Mouse (Mus musculus): Measurements from ENCODE around the gene Steap1. TPM values are rescaled to one million over a fixed set of nuclear protein-coding genes. Genes with fewer than 3 reads are reported as not detected.

Steap1 gene
- polyA plus RNA-seq, 1 experiment, result not detected

DNA sequence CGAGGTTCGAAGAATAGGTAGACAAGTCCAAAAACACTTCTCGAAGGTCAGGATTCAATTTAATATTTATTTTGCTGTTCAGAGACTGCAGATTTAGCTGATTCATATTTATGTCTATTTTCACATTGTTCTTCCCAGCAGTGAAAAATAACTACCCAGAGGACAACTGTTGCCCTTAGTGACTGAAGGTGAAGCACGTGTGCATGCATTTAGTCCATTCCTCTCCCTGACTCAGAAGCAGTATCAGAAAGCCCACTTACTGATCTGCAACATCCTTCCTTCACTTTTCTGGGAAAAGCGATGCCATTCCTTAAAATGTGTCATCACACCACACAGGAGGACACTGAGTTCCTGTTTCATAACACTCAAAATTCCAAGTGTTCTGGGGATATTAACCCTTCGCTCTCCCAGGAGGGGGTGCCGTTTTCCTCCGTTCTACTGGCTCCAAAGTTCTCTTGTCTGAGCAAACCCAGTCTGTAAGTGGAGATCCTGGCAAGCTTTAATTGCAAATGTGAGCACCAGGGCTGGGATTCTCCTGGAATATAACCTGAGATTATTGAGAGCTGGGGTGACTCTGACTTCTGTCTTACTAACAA, 60.1 kb downstream of the Steap1 start:
- TF ChIP-seq CTCF (IDR thresholded peaks at IDR 0.05; ENCODE audit: low read depth, low read length), result no peak
- TF ChIP-seq POLR2A (IDR thresholded peaks at IDR 0.05; ENCODE audit: borderline replicate concordance, low read depth, low read length), result no peak
- Histone ChIP-seq H3K27ac (ENCODE audit: insufficient read depth, low read depth, low read length) (no peak overlapping the region), H3K4me3 (ENCODE audit: insufficient read depth, low read length) (no peak overlapping the region), H3K4me1 (ENCODE audit: control insufficient read depth, insufficient read depth, low read length) (no peaks in the 10 kb centered on the region; the same call in 1 of the 2 replicates)

- H3K4me1 ChIP-seq (ENCODE audit: control insufficient read depth, insufficient read depth, low read length), result no peaks in the 10 kb centered on the region
- TF ChIP-seq POLR2A (IDR thresholded peaks at IDR 0.05; ENCODE audit: borderline replicate concordance, low read depth, low read length) (no peak), CTCF (IDR thresholded peaks at IDR 0.05; ENCODE audit: low read depth, low read length) (no peak)
- H3K4me3 ChIP-seq (ENCODE audit: insufficient read depth, low read length), result no peak overlapping the region
- no peak overlapping the region for H3K27ac ChIP-seq (ENCODE audit: insufficient read depth, low read depth, low read length)
Measured at GRCm38 (mm10) chr5:5688228-5688627, 60.9 kb downstream of the Steap1 start.

DNA sequence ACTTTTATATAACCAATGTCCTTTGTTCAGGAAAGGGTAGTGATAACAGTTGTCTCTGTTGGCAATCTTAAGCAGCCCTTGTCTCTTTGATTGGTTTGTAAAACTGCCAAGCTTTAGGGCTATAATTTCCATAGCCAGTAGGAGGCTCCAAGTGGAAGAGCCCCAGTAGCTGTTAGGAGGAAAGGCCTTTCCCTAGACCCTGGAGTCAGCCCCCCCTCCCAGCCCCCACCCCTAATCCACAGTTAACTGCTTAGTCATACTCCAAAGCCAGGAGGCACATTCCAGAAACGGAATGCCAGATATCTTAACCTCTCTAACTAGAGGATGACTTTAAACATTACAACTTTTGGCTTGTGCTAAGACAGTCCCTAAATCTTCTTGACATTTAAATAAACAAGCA, 62.2 kb downstream of the Steap1 start:
- no peaks in the 10 kb centered on the region for H3K4me1 ChIP-seq (ENCODE audit: control insufficient read depth, insufficient read depth, low read length)
- H3K4me3 ChIP-seq (ENCODE audit: insufficient read depth, low read length), result no peak overlapping the region
- TF ChIP-seq POLR2A (IDR thresholded peaks at IDR 0.05; ENCODE audit: borderline replicate concordance, low read depth, low read length) (no peak), CTCF (IDR thresholded peaks at IDR 0.05; ENCODE audit: low read depth, low read length) (no peak)
- no peak overlapping the region for H3K27ac ChIP-seq (ENCODE audit: insufficient read depth, low read depth, low read length)

Other genes starting within 250 kb of the Steap1 start
- gene Cldn12, start 234.4 kb downstream of the Steap1 start, polyA plus RNA-seq (2012; ENCODE audit: insufficient read depth, insufficient read length, missing spikeins), result 2.1 and 2.6 TPM in 2 replicates
- gene Gtpbp10, start 189.8 kb downstream of the Steap1 start, polyA plus RNA-seq (2012; ENCODE audit: insufficient read depth, insufficient read length, missing spikeins), result 11.2 and 14.3 TPM in 2 replicates
- gene Gm8773, start 175.5 kb downstream of the Steap1 start, polyA plus RNA-seq (2012; ENCODE audit: insufficient read depth, insufficient read length, missing spikeins), result not detected in 2 replicates
- not detected in 2 replicates for gene Cfap69, start 85.1 kb downstream of the Steap1 start, polyA plus RNA-seq (2012; ENCODE audit: insufficient read depth, insufficient read length, missing spikeins)
- 0.24 TPM in 1 of 2 replicates, not detected in the other for gene Steap2, start 54.7 kb downstream of the Steap1 start, polyA plus RNA-seq (2012; ENCODE audit: insufficient read depth, insufficient read length, missing spikeins)

Measured in bone marrow macrophage, adult 2 months (primary cell).